Mouse (Mus musculus) myocyte (in vitro differentiated cells): ENCODE results near the gene 2610507B11Rik.

ENCODE experiments used
- E2F4 ChIP-seq: IDR thresholded peaks from one replicate; pipeline ENCODE4 v1.6.1; 2011; ENCODE audit warnings: mild to moderate bottlenecking, control low read depth, moderate library complexity; ENCODE audit not compliant: insufficient read depth
- POLR2A ChIP-seq: IDR thresholded peaks from one replicate; pipeline ENCODE4 v1.6.1; 2011; ENCODE audit warnings: low read depth, mild to moderate bottlenecking, control low read depth, moderate library complexity; ENCODE audit not compliant: insufficient read length
- USF1 ChIP-seq: IDR thresholded peaks from one replicate; pipeline ENCODE4 v1.6.1; 2011; ENCODE audit warnings: low read depth, mild to moderate bottlenecking, control low read depth, moderate library complexity

GRCm38 (mm10) chr11:78318411-78318810 lies 56.9 kb downstream of the 2610507B11Rik start:
- no peak for TF ChIP-seq USF1
- TF ChIP-seq POLR2A, result no peak
- TF ChIP-seq E2F4, result no peak
